Mouse (Mus musculus) midbrain, embryonic 12.5 days (tissue): Measurements from ENCODE around the gene Dnajc2. TPM values are rescaled to one million over a fixed set of nuclear protein-coding genes. Genes with fewer than 3 reads are reported as not detected.

ENCODE experiments used
- ATAC-seq: fragments of 200-750 bp; cut with Nextera tagmentation; 2 replicates; pipeline ENCODE4 v1.8.0; 2017; ENCODE audit warnings: low read depth, moderate TSS enrichment, moderate library complexity; ENCODE audit not compliant: low FRiP score
- H3K27ac ChIP-seq: fragments of 300-500 bp; sonication (generic); replicated peaks from 2 replicates; pipeline ENCODE4 v1.5.1; 2016; ENCODE audit warnings: mild to moderate bottlenecking
- H3K27me3 ChIP-seq: fragments of 300-500 bp; sonication (generic); 2 replicates; pipeline ENCODE4 v1.6.1; 2016; ENCODE audit warnings: mild to moderate bottlenecking
- H3K36me3 ChIP-seq: fragments of 300-500 bp; sonication (generic); 2 replicates; pipeline ENCODE4 v1.6.1; 2016
- H3K4me1 ChIP-seq: fragments of 300-500 bp; sonication (generic); 2 replicates; pipeline ENCODE4 v1.6.1; 2016
- H3K4me2 ChIP-seq: fragments of 300-500 bp; sonication (generic); replicated peaks from 2 replicates; pipeline ENCODE4 v1.6.1; 2016; ENCODE audit warnings: mild to moderate bottlenecking, moderate library complexity
- H3K4me3 ChIP-seq: fragments of 300-500 bp; sonication (generic); 2 replicates; pipeline ENCODE4 v1.5.1; 2016; ENCODE audit warnings: mild to moderate bottlenecking
- H3K9ac ChIP-seq: fragments of 300-500 bp; sonication (generic); replicated peaks from 2 replicates; pipeline ENCODE4 v1.6.1; 2016; ENCODE audit warnings: mild to moderate bottlenecking, moderate library complexity
- H3K9me3 ChIP-seq: fragments of 300-500 bp; sonication (generic); 2 replicates; pipeline ENCODE4 v1.6.1; 2016; ENCODE audit warnings: mild to moderate bottlenecking
- WGBS: fragments of 180-500 bp; shearing (Covaris S2); methylation state at CpG from one replicate; pipeline ENCODE4 v1.1.7; 2016; 5-methylcytosine and 5-hydroxymethylcytosine counted together
- polyA plus RNA-seq: library from polyadenylated mRNA; unstranded; fragments of >200 nt; fragmentation: Nextera tagmentation; extraction: Ambion mirVana; gene quantifications from 2 replicates; pipeline ENCODE4 v1.2.1, GENCODE M21; 2016

The Dnajc2 gene
- polyA plus RNA-seq, 1 experiment from 2014 or later: 89.7 TPM

- Histone ChIP-seq H3K36me3 (peaks cover 9% of the 10 kb centered on the region), H3K9ac (peak overlapping the region; percentile 89), H3K9me3 (no peaks in the 10 kb centered on the region), H3K4me2 (peak overlapping the region; percentile 72), H3K27ac (no peak overlapping the region), H3K4me3 (peak overlapping the region; percentile 93), H3K4me1 (peaks cover 26% of the 10 kb centered on the region), H3K27me3 (no peaks in the 10 kb centered on the region)
- 41% methylated on average over 11 of the region's 11 CpGs for WGBS
- ATAC-seq: no peak
Measured at GRCm38 (mm10) chr5:21787186-21788105, 2.4 kb upstream of the Dnajc2 start.

- Histone ChIP-seq H3K36me3 (peaks cover 15% of the 10 kb centered on the region), H3K4me2 (peak overlapping the region; percentile 72), H3K9me3 (no peaks in the 10 kb centered on the region), H3K4me3 (peak overlapping the region; percentile 93), H3K9ac (peak overlapping the region; percentile 89), H3K27ac (peak overlapping the region; percentile 83), H3K27me3 (no peaks in the 10 kb centered on the region), H3K4me1 (peaks cover 26% of the 10 kb centered on the region)
- WGBS: 4% methylated on average over 44 of the region's 51 CpGs
- ATAC-seq: peak; percentile 76
Measured at GRCm38 (mm10) chr5:21786258-21787185, 1.5 kb upstream of the Dnajc2 start.

GRCm38 (mm10) chr5:21785776-21786175, 725 bp upstream of the Dnajc2 start:
- 72% methylated on average over 7 of the region's 7 CpGs for WGBS
- no peak overlapping the region for H3K9ac ChIP-seq
- H3K9me3 ChIP-seq: no peaks in the 10 kb centered on the region
- peaks cover 26% of the 10 kb centered on the region for H3K4me1 ChIP-seq
- no peak overlapping the region; the same call in 1 of the 2 replicates for H3K4me3 ChIP-seq
- no peaks in the 10 kb centered on the region for H3K27me3 ChIP-seq
- no peak for ATAC-seq
- H3K4me2 ChIP-seq: peak overlapping the region; percentile 72
- peak overlapping the region; percentile 83 for H3K27ac ChIP-seq
- H3K36me3 ChIP-seq: peaks cover 22% of the 10 kb centered on the region

GRCm38 (mm10) chr5:21784161-21785052, 644 bp downstream of the Dnajc2 start:
- Histone ChIP-seq H3K4me3 (peak overlapping the region; percentile 88), H3K9me3 (no peaks in the 10 kb centered on the region), H3K4me2 (peak overlapping the region; percentile 96), H3K27me3 (no peaks in the 10 kb centered on the region), H3K4me1 (peaks cover 26% of the 10 kb centered on the region), H3K9ac (peak overlapping the region; percentile 85), H3K27ac (peak overlapping the region; percentile 77), H3K36me3 (peaks cover 36% of the 10 kb centered on the region)
- under 1% methylated on average over 51 of the region's 51 CpGs for WGBS
- ATAC-seq: peak; percentile 83

GRCm38 (mm10) chr5:21776491-21776890, 8.6 kb downstream of the Dnajc2 start:
- Histone ChIP-seq H3K27ac (no peak overlapping the region), H3K9ac (no peak overlapping the region), H3K36me3 (peaks cover 68% of the 10 kb centered on the region), H3K4me1 (no peaks in the 10 kb centered on the region), H3K27me3 (no peaks in the 10 kb centered on the region), H3K4me2 (no peak overlapping the region), H3K4me3 (no peak overlapping the region), H3K9me3 (no peaks in the 10 kb centered on the region)
- no peak for ATAC-seq
- 93% methylated on average over 6 of the region's 6 CpGs for WGBS

- H3K4me2 ChIP-seq: no peak overlapping the region
- H3K9ac ChIP-seq: no peak overlapping the region
- H3K27me3 ChIP-seq: no peaks in the 10 kb centered on the region
- no peak for ATAC-seq
- WGBS: 94% methylated on average over 6 of the region's 6 CpGs
- no peaks in the 10 kb centered on the region for H3K4me1 ChIP-seq
- no peaks in the 10 kb centered on the region for H3K9me3 ChIP-seq
- H3K36me3 ChIP-seq: peaks cover 67% of the 10 kb centered on the region
- no peak overlapping the region for H3K4me3 ChIP-seq
- no peak overlapping the region for H3K27ac ChIP-seq
Measured at GRCm38 (mm10) chr5:21769841-21770240, 15.2 kb downstream of the Dnajc2 start.

GRCm38 (mm10) chr5:21768506-21768905, 16.5 kb downstream of the Dnajc2 start:
- H3K4me2 ChIP-seq: no peak overlapping the region
- H3K27me3 ChIP-seq: no peaks in the 10 kb centered on the region
- no peak overlapping the region for H3K27ac ChIP-seq
- 95% methylated on average over 4 of the region's 4 CpGs for WGBS
- H3K9me3 ChIP-seq: no peaks in the 10 kb centered on the region
- ATAC-seq: no peak
- H3K36me3 ChIP-seq: peaks cover 67% of the 10 kb centered on the region
- no peak overlapping the region for H3K4me3 ChIP-seq
- H3K4me1 ChIP-seq: no peaks in the 10 kb centered on the region
- no peak overlapping the region for H3K9ac ChIP-seq

GRCm38 (mm10) chr5:21745966-21746365, 39.1 kb downstream of the Dnajc2 start:
- Histone ChIP-seq H3K4me1 (no peaks in the 10 kb centered on the region), H3K9me3 (no peaks in the 10 kb centered on the region), H3K36me3 (peaks cover 99% of the 10 kb centered on the region), H3K4me3 (no peak overlapping the region), H3K9ac (no peak overlapping the region), H3K4me2 (no peak overlapping the region), H3K27me3 (no peaks in the 10 kb centered on the region), H3K27ac (no peak overlapping the region)
- ATAC-seq: no peak
- 95% methylated on average over 7 of the region's 8 CpGs for WGBS

GRCm38 (mm10) chr5:21744651-21745050, 40.4 kb downstream of the Dnajc2 start:
- Histone ChIP-seq H3K4me3 (no peak overlapping the region), H3K27ac (no peak overlapping the region), H3K27me3 (no peaks in the 10 kb centered on the region), H3K4me2 (no peak overlapping the region), H3K4me1 (no peaks in the 10 kb centered on the region), H3K9ac (no peak overlapping the region), H3K9me3 (no peaks in the 10 kb centered on the region), H3K36me3 (peaks cover 96% of the 10 kb centered on the region)
- no peak for ATAC-seq

- peaks cover 96% of the 10 kb centered on the region for H3K36me3 ChIP-seq
- H3K27ac ChIP-seq: no peak overlapping the region
- WGBS: 95% methylated on average over 10 of the region's 10 CpGs
- H3K9me3 ChIP-seq: no peaks in the 10 kb centered on the region
- no peak for ATAC-seq
- H3K27me3 ChIP-seq: no peaks in the 10 kb centered on the region
- H3K4me1 ChIP-seq: 0 out of 2 replicates have a peak, but pooled peaks cover 1% of the 10 kb centered on the region
- H3K9ac ChIP-seq: no peak overlapping the region
- no peak overlapping the region for H3K4me2 ChIP-seq
- no peak overlapping the region for H3K4me3 ChIP-seq
Measured at GRCm38 (mm10) chr5:21743606-21744005, 41.4 kb downstream of the Dnajc2 start.

GRCm38 (mm10) chr5:21739881-21740280, 45.2 kb downstream of the Dnajc2 start:
- ATAC-seq: no peak
- H3K27me3 ChIP-seq: no peaks in the 10 kb centered on the region
- peaks cover 61% of the 10 kb centered on the region for H3K36me3 ChIP-seq
- peaks cover 16% of the 10 kb centered on the region for H3K4me1 ChIP-seq
- no peak overlapping the region for H3K9ac ChIP-seq
- no peak overlapping the region for H3K4me3 ChIP-seq
- no peak overlapping the region for H3K4me2 ChIP-seq
- 95% methylated on average over 13 of the region's 13 CpGs for WGBS
- no peaks in the 10 kb centered on the region for H3K9me3 ChIP-seq
- H3K27ac ChIP-seq: no peak overlapping the region
